8 mouse cellular contexts compared by ENCODE assay signal in the genomic region with DNA sequence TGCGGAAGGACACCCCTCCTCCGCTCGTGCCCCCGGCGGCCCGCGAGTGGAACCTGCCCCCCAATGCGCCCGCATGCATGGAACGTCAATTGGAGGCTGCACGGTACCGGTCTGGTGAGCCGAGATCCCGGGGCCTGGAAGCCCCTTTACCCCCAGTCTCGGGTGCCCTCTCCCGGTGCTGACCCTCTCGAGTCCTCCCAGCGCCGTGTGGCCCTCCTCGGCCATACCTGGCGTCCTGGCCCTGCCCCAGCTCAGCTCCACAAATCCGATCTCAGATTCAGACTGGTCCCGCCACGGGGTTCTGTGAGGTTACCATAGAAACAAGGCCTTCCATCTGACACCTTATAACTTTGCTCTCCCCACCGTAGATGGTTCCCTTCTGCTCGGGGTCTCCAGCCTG. TPM values are rescaled to one million over a fixed set of nuclear protein-coding genes. Genes with fewer than 3 reads are reported as not detected.
DNase-seq lines count a peak whose midpoint lies in the region; ATAC-seq and TF ChIP-seq lines count a peak whose summit lies in the region.

No protein-coding gene starts in this region.

- CTCF ChIA-PET in Patski (lab: Charles Lee), result interaction anchor here (1.2 kb wide), 1 partner anchor 9 kb away, joined by 3 read pairs; no protein-coding TSS in a partner anchor

- DNase-seq in kidney, adult 2 months, result no peak
- no peak for DNase-seq in kidney, postnatal 25 days
- no peak for DNase-seq in Patski (ENCODE audit: low read depth, low spot score)
- no peak for DNase-seq in spleen, postnatal 4 days (ENCODE audit: low spot score in 2 of 2)
- DNase-seq in gastrocnemius, postnatal 25 days, result no peak
- no peak for DNase-seq in gastrocnemius, postnatal 4 days (ENCODE audit: low spot score in 2 of 2)

- 0% methylated on average over 26 of the region's 26 CpGs for WGBS in kidney, adult 2 months
- WGBS in forebrain, embryonic 15.5 days, result 1% methylated on average over 26 of the region's 26 CpGs
- WGBS in liver, embryonic 16.5 days (ENCODE audit: insufficient replicate concordance), result under 1% methylated on average over 26 of the region's 26 CpGs

- peaks cover 4% of the 10 kb centered on the region; the same call in 1 of the 2 replicates for H3K36me3 ChIP-seq in kidney, adult 2 months (ENCODE audit: control insufficient read depth, insufficient read depth, low read length)
- H3K36me3 ChIP-seq in forebrain, embryonic 15.5 days, result peaks cover 47% of the 10 kb centered on the region
- peaks cover 29% of the 10 kb centered on the region for H3K36me3 ChIP-seq in liver, embryonic 16.5 days (ENCODE audit: control insufficient read depth, insufficient read depth)

- no peak overlapping the region for H3K27ac ChIP-seq in kidney, adult 2 months (ENCODE audit: insufficient read depth, low read depth, low read length)
- peak overlapping the region; percentile 61 for H3K27ac ChIP-seq in forebrain, embryonic 15.5 days (replicated peaks)
- peak overlapping the region; percentile 66 for H3K27ac ChIP-seq in liver, embryonic 16.5 days (ENCODE audit: low read length)

- peak overlapping the region; percentile 77 for H3K4me2 ChIP-seq in forebrain, embryonic 15.5 days (replicated peaks)
- peak overlapping the region; percentile 92 for H3K4me2 ChIP-seq in liver, embryonic 16.5 days (ENCODE audit: low read depth, low read length)

- POLR2A ChIA-PET in Patski (lab: Charles Lee), result interaction anchor here (0.8 to 3.7 kb wide), 2 partner anchors 10 to 23 kb away, joined by 10 to 30 read pairs; no protein-coding TSS in a partner anchor

- TF ChIP-seq CTCF in kidney, adult 2 months (conservative IDR thresholded peaks at IDR 0.05; ENCODE audit: insufficient read depth, insufficient read length, low read depth, low read length), result no peak
- TF ChIP-seq CTCF in Patski (IDR thresholded peaks at IDR 0.05), result no peak

- H3K9ac ChIP-seq in forebrain, embryonic 15.5 days (replicated peaks), result peak overlapping the region; percentile 76
- peak overlapping the region; percentile 82 for H3K9ac ChIP-seq in liver, embryonic 16.5 days (ENCODE audit: low read depth, low read length)

- in situ Hi-C loops in Patski (cut with MboI; ENCODE audit: low pct_unique_long_range_greater_than_20kb), result loop anchor here (25.0 kb wide), 1 partner anchor 1353 kb away; no protein-coding TSS in a partner anchor

- no peak for TF ChIP-seq POLR2A in kidney, adult 2 months (IDR thresholded peaks at IDR 0.05; ENCODE audit: low read depth, low read length)

- peaks cover 11% of the 10 kb centered on the region for H3K4me1 ChIP-seq in kidney, adult 2 months (ENCODE audit: control insufficient read depth, insufficient read depth, low read length)
- peaks cover 28% of the 10 kb centered on the region for H3K4me1 ChIP-seq in forebrain, embryonic 15.5 days
- peaks cover 16% of the 10 kb centered on the region for H3K4me1 ChIP-seq in liver, embryonic 16.5 days (ENCODE audit: control insufficient read depth, low read depth, low read length)

- H3K9me3 ChIP-seq in forebrain, embryonic 15.5 days, result no peaks in the 10 kb centered on the region
- H3K9me3 ChIP-seq in liver, embryonic 16.5 days (replicated peaks; ENCODE audit: control insufficient read depth, low read length), result no peaks in the 10 kb centered on the region

- ATAC-seq in Patski, result peak; percentile 46
- ATAC-seq in forebrain, embryonic 15.5 days (replicated peaks), result peak; percentile 82
- ATAC-seq in liver, embryonic 16.5 days (ENCODE audit: low read depth), result peak; percentile 22

- H3K27me3 ChIP-seq in kidney, adult 2 months (replicated peaks; ENCODE audit: control insufficient read depth, insufficient read depth, low read length), result no peaks in the 10 kb centered on the region
- H3K27me3 ChIP-seq in Patski, result no peaks in the 10 kb centered on the region
- no peaks in the 10 kb centered on the region for H3K27me3 ChIP-seq in forebrain, embryonic 15.5 days
- no peaks in the 10 kb centered on the region for H3K27me3 ChIP-seq in liver, embryonic 16.5 days (ENCODE audit: control insufficient read depth, insufficient read depth, low read depth, low read length)

- H3K4me3 ChIP-seq in kidney, adult 2 months (ENCODE audit: insufficient read depth, low read depth, low read length), result peak overlapping the region; percentile 63
- H3K4me3 ChIP-seq in forebrain, embryonic 15.5 days, result peak overlapping the region; percentile 98
- peak overlapping the region; percentile 94 for H3K4me3 ChIP-seq in liver, embryonic 16.5 days (ENCODE audit: low read depth, low read length)

RNA-seq across cellular contexts. Expression of a gene that starts 0.3 kb away (rescaled TPM):
- 273 and 327 TPM in 2 replicates for polyA plus RNA-seq in kidney, adult 2 months (2012; rRNA removed)
- 723 TPM for polyA plus RNA-seq in Patski (2021)
- 477 and 490 TPM in 2 replicates for polyA plus RNA-seq in forebrain, embryonic 15.5 days (2015; fragmentation: Nextera tagmentation; extraction: Ambion mirVana)
- polyA plus RNA-seq in liver, embryonic 16.5 days (2015; fragmentation: Nextera tagmentation; extraction: Ambion mirVana), result 287 and 311 TPM in 2 replicates
- total RNA-seq in gastrocnemius, postnatal 25 days (2021), result 100 to 1,000 TPM; 671 to 699 TPM
- 100 to 1,000 TPM; 452 to 496 TPM for total RNA-seq in gastrocnemius, postnatal 4 days (2021)

RNA-seq across cellular contexts. Expression of a gene that starts 0.4 kb away (rescaled TPM):
- polyA plus RNA-seq in kidney, adult 2 months (2012; rRNA removed), result 28.6 and 36.4 TPM in 2 replicates
- 92.0 TPM for polyA plus RNA-seq in Patski (2021)
- polyA plus RNA-seq in forebrain, embryonic 15.5 days (2015; fragmentation: Nextera tagmentation; extraction: Ambion mirVana), result 101 and 109 TPM in 2 replicates
- polyA plus RNA-seq in liver, embryonic 16.5 days (2015; fragmentation: Nextera tagmentation; extraction: Ambion mirVana), result 35.1 and 35.9 TPM in 2 replicates
- 10 to 100 TPM; 26.8 to 27.2 TPM for total RNA-seq in gastrocnemius, postnatal 25 days (2021)
- total RNA-seq in gastrocnemius, postnatal 4 days (2021), result 10 to 100 TPM; 45.4 to 50.6 TPM

RNA-seq across cellular contexts. Expression of a gene that starts 13.9 kb away (rescaled TPM):
- 0.69 and 0.72 TPM in 2 replicates for polyA plus RNA-seq in kidney, adult 2 months (2012; rRNA removed)
- 1.9 TPM for polyA plus RNA-seq in Patski (2021)
- polyA plus RNA-seq in forebrain, embryonic 15.5 days (2015; fragmentation: Nextera tagmentation; extraction: Ambion mirVana), result 4.1 and 4.5 TPM in 2 replicates
- 0.48 and 0.79 TPM in 2 replicates for polyA plus RNA-seq in liver, embryonic 16.5 days (2015; fragmentation: Nextera tagmentation; extraction: Ambion mirVana)
- total RNA-seq in gastrocnemius, postnatal 25 days (2021), result under 1 TPM; 0.51 to 0.64 TPM
- total RNA-seq in gastrocnemius, postnatal 4 days (2021), result 1 to 10 TPM; 1.2 to 1.8 TPM

RNA-seq across cellular contexts. Expression of a gene that starts 27.1 kb away (rescaled TPM):
- 0.57 and 1.4 TPM in 2 replicates for polyA plus RNA-seq in kidney, adult 2 months (2012; rRNA removed)
- polyA plus RNA-seq in Patski (2021), result 0.09 TPM
- 0.20 and 0.23 TPM in 2 replicates for polyA plus RNA-seq in forebrain, embryonic 15.5 days (2015; fragmentation: Nextera tagmentation; extraction: Ambion mirVana)
- 2.4 and 2.9 TPM in 2 replicates for polyA plus RNA-seq in liver, embryonic 16.5 days (2015; fragmentation: Nextera tagmentation; extraction: Ambion mirVana)
- under 1 TPM; 0.28 to 0.64 TPM for total RNA-seq in gastrocnemius, postnatal 25 days (2021)
- total RNA-seq in gastrocnemius, postnatal 4 days (2021), result under 1 TPM; 0.65 to 0.71 TPM

RNA-seq across cellular contexts. Expression of a gene that starts 54.9 kb away (rescaled TPM):
- polyA plus RNA-seq in kidney, adult 2 months (2012; rRNA removed), result not detected in 2 replicates
- polyA plus RNA-seq in Patski (2021), result not detected
- 3.7 and 8.5 TPM in 2 replicates for polyA plus RNA-seq in forebrain, embryonic 15.5 days (2015; fragmentation: Nextera tagmentation; extraction: Ambion mirVana)
- not detected in 2 replicates for polyA plus RNA-seq in liver, embryonic 16.5 days (2015; fragmentation: Nextera tagmentation; extraction: Ambion mirVana)
- not detected for total RNA-seq in gastrocnemius, postnatal 25 days (2021)
- total RNA-seq in gastrocnemius, postnatal 4 days (2021), result not detected

Comparison
In these comparisons a context has a peak if more than half of its experiments do, and no peak if none do; other contexts are left out.
1. ATAC-seq: peak in every context shown above with its lines; median percentile 82 in forebrain, embryonic 15.5 days; 46 in Patski; 22 in liver, embryonic 16.5 days.